Mouse (Mus musculus): ENCODE data around the gene BC048679.
A peak's percentile ranks its signal among the peaks of the same experiment; 100 is the strongest.
"Not testable (repeated sequence)": the region's sequence is repeated elsewhere in the genome, so short reads cannot be mapped to it uniquely, and the experiment has no call there.

Gene BC048679

DNA sequence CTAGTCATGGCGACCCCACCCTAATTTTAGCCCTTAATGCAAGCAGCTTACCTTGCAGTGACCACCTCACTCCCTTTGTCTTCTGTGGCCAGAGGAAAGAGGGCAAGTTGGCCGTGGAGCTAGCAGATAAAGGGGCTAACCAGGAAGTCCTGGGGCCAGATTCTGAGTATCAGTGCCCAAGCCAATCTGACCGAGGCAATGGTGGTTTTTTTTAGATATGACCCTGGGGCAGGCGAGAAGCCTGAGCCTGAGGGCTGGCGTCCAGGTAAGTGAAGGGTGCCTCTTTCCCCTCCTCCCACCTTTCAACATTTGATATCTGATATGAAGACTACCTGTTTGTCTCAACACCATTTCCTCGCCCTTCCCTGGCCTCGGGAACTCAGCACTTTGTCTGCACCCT, at the start of gene BC048679:
Gene BC048679 (minus strand): TSS at position 101 of the 400 bp plus-strand sequence.
- no peak for DNase-seq (ENCODE audit: low spot score in 2 of 2)

DNA sequence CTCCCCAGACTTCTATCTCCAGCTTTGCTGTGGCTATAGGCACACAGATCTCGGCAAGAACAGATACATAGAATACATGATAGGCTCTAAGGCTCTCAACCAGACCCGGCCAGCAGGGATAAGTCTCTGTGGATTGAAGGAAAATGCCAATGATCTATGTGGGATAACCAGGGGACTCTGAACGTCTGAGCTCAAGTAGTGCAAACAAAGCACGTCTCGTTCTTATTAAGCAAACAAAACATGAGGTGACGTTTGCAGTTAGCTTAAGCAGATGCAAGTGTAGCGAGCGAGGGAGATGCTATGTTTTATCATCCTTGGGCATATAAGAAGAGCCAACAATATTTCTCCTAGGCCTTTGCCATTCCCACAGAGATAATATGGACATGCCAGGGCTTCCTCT, 44.9 kb upstream of the BC048679 start:
- DNase-seq (ENCODE audit: low spot score in 2 of 2), result no peak

DNA sequence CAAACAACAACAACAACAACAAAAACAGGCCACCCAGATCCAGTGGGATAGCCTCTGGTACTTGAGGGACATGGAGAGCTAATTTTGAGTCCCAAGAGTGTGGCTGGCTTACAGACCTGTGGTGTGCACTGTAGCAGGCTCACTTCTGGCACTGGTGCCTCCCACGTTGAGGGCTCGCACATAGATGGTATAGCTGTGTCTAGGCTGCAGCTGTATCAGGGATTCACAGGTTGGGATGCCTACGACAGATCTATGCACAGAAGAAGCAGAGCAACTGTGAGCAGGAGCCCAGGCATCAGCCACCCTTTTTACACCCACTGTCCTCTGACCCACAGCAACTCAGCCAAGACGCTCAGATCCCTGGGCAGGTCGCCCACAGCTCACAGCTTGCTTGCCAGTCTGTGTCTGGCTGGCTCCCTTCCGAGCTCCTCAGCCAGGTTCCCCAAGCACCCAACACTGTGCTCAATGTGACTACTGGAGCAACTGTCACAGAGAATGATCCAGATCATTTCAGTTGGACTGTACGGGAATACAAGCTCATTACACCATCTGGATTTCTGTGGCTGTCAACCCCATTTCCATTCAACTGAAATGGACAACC, 43.9 kb upstream of the BC048679 start:
- DNase-seq (ENCODE audit: low spot score in 2 of 2), result peak; percentile 38 to 76

DNA sequence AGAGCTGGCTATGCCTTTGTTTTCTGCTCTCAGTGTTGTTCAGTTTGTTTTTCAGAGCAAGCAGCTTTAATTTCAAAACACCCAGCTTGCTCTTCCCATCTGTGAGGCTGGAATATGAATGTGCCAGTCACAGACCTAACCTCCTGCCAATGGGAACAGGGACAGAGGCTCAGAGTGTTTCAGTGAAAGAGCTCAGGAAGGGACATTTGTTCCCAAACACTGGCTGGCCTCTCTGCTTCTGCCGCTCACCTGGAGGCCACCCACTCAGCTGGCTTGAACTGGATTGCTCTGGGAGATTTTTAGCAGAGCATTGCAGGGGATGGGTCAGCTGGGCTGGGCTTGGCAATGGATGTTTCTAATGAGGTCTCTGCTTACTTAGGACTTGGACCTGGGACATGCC, 42.9 kb upstream of the BC048679 start:
- DNase-seq (ENCODE audit: low spot score in 2 of 2), result no peak

DNA sequence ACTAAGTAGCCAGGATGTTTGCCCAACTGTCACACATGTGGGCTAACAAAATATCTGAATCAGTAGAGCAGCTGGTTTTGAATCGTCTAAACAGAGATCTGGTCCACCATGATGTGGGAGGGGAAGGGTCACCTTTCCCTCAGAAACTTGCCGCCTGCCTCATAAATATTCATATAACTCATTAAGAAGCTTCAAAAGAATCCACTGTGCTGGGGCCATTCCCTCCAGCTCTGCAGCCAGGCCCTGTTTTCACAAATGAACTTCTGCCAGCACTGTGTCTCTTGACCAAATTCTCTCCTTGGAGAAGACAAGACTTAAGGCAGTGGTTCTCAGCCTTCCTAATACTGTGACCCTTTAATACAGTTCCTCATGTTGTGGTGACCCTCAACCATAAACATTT, 41.5 kb upstream of the BC048679 start:
- DNase-seq (ENCODE audit: low spot score in 2 of 2), result no peak

DNA sequence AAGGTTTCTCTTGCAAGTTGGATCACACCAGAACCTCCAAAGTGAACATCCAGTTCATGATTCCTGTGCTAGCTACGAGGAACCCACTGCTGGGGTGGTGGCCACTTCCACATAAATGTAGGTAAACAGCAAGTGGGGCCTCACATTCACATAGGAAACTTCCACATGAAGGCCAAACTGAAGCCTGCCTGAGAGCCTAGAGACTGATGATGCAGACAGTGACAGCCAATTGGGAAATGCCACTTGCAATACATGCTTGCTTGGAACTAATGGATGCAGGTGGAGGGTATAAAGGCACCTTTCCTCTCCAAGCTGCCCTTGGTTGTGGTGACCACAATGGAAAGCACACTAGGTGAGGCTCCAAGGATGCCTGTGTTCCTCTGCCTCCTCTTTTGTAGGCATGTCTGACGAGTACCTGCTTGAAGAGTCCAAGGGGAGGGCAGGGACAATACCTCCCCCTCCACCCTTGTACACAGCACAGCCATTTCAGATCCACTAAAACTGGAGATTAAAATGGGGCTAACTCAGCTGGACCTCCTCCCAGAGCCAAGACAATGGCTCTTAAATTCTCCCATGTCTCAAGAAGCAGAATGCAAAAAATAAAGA, 40.1 kb upstream of the BC048679 start:
- DNase-seq (ENCODE audit: low spot score in 2 of 2), result peak in 1 of 2 experiments; percentile 8

DNA sequence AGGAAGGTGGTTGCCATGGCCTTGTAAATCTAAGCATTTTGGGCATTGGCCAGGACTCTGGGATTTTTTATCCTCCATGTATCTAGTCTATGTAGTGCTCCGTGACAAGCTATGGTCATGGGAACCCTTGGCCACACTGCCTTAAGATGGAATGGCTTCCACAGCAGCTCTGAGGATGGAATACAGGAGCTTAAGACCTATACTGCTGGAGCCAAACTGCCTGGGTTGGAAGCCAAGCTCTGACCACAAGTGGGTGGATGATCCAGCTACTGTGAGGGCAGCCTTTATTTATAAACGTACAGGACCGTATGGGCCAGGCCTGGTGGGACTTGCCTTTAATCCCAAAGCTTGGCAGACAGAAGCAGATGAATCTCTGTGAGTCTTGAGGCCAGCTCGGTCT, 38.4 kb upstream of the BC048679 start:
- no peak for DNase-seq (ENCODE audit: low spot score in 2 of 2)

DNA sequence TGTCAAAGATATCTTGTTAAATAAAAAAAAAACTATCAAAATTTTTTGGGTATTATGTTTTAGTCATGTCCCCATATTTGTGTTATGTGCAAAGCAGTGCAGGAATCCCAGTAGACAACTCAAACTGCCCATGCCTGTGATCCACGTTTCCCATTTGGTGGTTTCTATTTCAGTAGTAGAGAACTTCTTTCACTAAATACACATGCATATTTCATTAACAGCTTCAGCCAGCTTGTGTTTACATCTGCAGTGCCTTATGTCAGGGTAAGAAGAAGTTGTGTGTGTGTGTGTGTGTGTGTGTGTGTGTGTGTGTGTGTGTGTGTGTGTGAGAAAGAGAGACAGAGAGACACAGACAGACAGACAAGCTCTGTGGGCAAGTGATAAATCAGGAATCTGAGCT, 33.4 kb upstream of the BC048679 start:
- no peak for DNase-seq (ENCODE audit: low spot score in 2 of 2)

DNA sequence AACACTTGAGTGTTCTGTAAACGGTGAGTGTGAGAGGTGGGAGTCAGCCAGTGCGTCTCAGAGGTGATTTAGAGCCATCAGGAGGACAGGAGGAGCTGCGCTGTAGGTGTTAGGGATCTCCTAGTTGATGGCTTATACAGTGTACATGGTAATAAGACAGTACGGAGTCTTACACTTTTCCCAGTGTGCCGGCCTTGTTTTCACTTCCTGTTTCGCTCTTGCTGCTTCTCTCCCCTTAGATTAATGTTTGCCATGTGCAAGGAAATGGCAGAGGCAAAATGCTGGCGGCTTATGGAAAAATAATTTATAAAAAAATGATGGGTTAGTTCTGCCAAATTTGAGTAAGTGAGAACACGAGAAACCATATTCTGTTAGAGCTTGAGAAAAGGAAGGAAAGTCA, 30.8 kb upstream of the BC048679 start:
- no peak for DNase-seq (ENCODE audit: low spot score in 2 of 2)

DNA sequence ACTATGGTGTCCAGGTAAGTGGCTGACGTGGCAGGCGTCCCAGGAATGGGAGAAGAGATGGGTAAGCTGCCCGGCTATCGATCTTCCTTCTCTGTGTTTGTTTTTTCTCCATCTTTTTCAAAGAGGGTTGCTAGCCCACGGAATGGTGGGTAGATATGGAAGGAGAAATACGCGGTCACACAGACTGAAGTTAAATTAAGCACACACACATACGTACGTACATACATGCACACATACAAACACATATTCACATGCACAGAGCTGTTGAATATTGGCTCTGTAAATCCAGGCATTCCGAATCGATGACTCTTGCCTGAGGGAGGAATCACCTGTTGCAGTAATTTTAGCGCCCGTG, 25.6 kb upstream of the BC048679 start:
- no peak for DNase-seq (ENCODE audit: low spot score in 2 of 2)

DNA sequence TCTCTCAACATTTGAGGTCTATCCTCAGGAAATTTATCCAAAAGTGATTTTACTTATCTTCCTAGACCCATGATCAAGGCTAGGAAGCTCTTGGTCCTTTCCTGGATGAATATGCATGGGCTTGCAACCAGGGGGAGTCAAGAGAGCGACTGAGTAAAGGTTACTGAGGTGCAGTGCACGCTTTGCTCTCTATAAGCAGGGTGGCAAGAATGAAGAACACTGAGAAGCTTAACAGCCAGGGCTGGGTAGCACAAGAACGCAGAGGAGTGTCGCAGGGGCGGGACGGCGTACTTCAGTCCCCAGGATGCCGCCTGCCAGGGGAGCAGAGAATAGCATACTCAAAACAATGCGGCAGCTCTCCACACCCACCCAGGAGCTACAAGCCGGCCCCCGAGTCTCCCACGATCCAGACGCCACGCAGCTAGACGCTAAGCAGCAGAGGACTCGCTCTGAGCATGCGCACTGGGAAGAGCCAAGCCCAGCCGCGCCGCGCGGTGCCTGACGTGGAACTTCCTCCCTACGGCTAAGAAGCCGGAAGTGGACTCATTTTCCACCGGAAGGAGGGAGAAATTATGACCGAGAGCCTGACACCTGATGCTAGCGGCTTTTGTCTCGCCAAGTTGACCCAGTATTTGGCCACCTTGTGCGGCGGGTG, 25.1 kb upstream of the BC048679 start:
- peak; percentile 72 to 87 for DNase-seq (ENCODE audit: low spot score in 2 of 2)

DNA sequence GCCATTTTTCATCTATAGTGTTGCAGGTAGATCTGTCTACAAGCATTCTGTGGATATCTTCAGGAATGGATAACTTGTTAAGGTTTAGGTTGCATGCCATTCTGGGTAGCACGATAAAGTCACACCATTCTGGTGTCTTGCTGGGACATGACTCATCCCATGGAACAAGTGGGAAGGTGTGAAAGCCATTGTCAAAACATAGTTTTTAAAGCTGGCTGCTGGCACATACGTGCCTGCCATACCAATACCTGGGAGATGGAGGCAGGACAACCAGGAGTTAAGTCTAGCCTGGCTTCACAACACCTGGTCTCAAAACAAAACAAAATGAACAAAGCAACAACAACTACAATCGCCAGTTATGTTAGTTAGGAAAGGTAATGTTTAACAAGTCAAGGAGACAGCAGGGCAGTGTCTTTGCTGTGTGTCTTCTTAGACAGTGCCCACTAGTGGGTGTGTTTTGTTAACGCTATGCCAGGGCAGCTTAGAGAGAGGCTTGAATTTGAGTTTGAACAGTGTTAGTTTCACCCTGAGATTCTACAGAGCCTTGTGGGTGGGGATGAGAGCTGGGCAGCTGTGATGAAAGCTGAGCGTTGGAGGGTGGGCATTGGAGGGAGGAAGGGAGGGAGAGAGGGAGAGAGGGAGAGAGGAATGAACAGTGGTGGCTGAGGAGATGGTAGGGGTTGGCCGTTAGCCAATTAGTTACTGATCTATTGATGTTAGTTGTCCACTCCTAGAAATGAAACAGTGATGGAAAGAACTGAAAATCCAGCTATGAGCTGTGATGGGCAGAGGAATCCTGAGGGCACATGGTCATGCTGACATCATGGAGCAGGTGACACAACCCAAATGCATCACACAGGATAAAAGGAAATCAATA, 18.3 kb upstream of the BC048679 start:
- no peak for DNase-seq (ENCODE audit: low spot score in 2 of 2)

DNA sequence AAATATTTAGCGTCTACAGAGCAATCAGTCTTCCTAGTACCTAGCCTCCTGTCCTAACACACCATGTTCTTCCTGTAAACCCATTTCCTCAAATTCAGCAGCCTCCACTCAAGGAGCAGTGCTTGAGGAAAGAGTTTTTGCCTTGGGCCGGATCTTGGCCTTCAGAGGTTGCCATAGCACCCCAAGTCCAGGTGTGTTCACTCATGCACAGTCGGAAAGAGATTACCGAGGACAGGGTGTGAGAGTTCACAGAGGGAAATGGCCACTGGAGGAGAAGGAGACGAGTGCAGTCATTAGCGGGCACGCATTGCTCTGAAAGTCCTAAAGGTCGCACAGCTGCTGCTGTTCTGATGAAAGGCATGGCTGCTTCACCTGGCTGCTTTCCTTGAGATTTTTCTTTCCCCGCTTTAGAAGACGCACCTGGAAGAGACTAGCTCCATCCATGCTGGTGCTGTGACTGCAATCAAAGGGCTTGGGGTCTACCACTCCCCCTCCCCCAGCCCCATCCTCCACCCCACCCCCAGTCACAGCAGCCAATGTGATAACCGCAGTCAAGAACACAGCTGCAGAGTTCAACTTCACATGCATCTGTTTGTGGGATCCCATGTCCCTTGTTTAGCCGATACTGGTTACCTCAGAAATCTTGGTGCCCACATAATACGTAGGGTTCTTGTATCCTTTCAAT, 17.0 kb upstream of the BC048679 start:
- DNase-seq (ENCODE audit: low spot score in 2 of 2), result no peak

DNA sequence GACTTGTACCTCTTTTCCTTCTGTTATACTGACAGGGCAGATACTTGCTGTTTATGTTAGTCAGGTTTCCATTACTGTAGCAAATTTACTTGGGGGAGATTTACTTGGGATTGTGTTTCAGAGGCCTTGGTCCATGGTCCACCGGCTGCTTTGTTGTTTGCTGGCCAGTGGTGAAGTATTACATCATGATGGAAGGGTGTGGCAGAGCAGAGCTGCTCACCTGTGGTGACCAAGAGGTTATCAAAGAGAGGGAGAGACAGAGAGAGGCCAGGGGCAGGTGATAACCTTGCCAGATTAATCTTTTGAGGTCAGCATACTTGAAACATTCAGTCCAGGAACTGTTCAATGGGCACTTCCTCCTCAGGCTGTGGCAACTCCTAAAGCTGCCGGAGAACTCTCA, 3.0 kb upstream of the BC048679 start:
- no peak for DNase-seq (ENCODE audit: low spot score in 2 of 2)

DNA sequence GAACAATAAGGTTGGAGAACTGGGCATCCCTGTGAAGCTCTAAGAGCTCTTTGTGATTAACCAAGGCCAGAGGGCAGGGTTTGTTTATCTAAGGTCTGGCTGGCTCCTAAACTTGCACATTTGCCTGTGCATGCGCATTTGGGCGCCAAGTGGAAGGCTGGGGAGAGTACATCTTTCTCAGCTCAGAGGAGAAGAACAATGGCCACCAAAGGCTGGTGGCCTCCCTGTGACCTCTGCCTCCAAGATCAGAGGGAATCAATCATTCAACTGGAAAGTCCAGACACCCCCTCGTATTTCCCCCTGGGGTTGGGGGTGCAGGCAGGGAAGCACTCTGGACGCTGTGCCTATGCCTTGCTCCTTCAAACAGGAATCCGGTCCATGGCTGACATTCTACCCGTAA, 910 bp downstream of the BC048679 start:
- no peak for DNase-seq (ENCODE audit: low spot score in 2 of 2)

DNA sequence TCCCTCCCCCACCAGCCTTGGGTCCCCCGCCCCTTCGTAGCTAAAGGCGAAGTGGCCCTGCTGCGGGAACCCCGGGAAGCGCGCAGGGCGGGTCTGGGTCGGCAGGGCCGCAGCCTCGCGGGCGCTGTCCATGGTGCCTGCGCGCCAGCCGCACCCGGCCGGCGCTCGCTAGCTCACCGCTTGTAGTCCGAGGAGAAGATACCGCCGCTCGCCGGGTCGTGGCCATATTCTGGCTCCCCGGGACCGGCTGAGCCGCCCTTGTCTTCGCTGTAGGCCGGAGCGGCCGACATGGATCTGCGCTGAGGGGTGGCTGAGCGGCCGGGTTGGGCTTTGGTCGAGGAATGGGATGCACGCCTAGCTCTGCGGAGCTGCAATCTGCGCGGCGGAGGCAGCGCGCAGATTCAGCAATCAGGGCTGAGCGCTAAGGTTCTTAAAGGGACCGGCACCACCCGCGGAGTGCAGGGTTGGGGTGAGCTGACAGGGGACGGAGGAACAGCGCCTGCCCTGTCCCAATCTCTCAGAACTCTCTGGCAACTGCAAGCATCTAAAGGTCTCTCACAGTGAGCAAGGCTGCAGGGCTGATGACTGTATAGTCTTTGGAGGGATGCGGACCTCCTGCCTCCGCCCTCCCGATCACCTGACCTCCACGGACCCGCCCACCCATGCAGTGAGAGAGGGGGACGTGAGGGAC, 4.6 kb downstream of the BC048679 start, which contains the start of gene Ap3b2:
Gene Ap3b2 (minus strand): TSS at position 595 of the 691 bp plus-strand sequence.
- DNase-seq (ENCODE audit: low spot score in 2 of 2), result peak; percentile 32 to 68

DNA sequence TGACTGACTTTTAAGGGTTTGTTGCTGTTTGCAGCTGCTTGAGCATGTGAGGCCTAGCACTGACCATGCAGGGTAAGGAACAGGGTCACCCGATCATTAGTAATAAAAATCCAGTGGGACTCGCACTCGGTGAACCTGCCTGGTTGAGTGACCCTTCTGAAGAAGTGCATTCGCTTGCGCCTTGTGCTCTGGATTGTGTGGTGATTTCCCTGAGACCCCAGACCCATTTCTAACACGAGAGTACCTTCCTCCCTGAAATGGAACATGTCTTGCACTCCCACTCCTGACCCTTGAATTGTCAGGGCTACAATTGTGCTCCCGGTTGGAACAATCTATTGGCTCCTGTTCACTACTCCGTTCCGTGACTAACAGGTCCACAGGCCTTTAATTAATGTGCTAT, 5.5 kb downstream of the BC048679 start:
- DNase-seq (ENCODE audit: low spot score in 2 of 2), result no peak

DNA sequence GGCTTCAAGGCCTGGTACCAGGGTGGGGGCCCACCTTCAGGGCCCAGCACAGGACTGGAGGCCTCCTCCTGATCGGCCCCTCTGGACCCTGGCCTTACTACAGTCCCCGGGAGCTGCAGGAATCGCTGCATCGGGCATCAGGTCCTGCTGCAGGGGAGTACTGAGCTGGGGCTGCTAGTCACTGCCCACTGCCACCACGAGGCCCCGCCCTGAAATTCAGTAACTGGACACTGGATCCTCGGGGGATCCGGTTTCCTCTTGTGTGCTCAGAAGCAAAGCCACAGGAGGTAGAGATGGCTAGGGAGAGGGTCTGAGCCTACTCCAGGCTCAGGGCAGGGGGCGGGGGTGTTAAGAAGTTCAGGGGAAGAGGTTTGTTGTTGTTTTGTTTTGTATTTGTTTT, 8.4 kb downstream of the BC048679 start:
- DNase-seq (ENCODE audit: low spot score in 2 of 2), result no peak

DNA sequence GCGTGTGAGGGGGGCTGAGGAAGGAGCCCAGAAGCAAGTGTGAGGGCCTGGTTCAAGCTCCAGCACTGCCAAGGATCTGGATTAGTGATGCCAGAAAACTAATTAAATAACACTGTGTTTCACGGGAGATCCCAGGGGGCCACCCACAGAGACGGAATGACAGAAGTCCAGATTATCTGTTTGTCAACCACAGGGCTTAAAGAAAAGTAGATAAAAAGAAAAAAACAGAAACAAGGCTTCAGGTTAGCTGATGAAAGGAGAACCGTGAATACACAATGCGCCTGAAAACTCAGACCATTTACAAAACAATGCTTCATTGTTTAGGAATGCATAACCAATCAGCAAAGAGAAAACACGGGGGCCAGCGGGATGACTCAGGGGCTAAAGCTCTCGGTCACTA, 17.3 kb downstream of the BC048679 start:
- DNase-seq (ENCODE audit: low spot score in 2 of 2), result no peak

DNA sequence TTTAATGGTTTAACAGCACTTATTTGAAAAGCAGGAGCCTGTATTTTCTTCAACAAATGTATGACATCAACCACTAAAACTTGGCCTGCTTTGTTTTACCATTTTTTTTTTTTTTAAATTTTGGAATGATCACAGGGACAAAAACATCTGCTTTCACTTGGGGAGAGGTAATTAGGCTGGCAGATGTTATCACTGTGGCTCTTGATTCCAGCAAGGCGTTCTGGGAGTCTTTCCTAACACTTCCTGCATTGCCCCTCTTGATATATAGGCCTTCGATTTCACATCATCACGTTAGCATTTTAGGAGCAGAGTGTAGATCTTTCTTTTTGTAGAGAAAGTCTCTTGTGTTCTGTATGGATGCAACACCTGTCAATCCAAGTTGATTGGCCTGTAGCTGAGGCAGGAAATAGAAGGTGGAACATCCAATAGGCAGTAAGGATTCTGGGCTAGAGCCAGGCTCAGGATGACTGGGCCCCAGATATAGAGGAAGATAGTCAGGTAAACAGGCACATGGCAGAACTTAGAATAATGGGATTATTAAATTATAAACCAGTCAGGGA, 18.5 kb downstream of the BC048679 start:
- DNase-seq (ENCODE audit: low spot score in 2 of 2), result no peak

DNA sequence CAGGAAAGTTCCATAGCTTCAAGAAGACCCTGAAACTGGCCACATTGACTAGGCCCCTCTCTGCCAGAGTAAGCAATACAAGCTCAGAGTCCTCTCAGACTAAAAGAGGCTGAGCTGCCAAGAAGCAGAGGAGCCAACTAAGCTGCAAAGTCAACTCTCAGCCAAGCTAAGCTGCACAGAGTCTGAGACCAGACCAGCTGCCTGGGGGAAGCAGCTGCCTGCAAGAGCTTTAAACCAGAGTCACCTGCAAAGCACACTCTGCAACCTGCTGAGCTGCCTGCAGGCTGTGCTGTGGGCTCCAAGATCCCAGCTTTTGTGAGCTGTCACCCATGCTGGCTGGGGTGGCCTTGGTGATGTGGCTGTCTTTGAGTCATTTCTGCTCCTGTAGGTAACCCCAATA, 19.8 kb downstream of the BC048679 start:
- not testable (repeated sequence) for DNase-seq (ENCODE audit: low spot score in 2 of 2)

All from cerebellum, postnatal 4 days (tissue).